Comparison of ENCODE assay signal across 22 mouse cellular contexts in genomic region chr8:45093599-45093998, GRCm38 (mm10). TPM values are rescaled to one million over a fixed set of nuclear protein-coding genes. Genes with fewer than 3 reads are reported as not detected.
DNase-seq lines count a peak whose midpoint lies in the region; ATAC-seq and TF ChIP-seq lines count a peak whose summit lies in the region.
"Had no signal": no experiment of that assay in that cellular context is flagged by ENCODE, and none has a peak within 500 bp of the region (broad histone marks: within the 10 kb centered on the region; RNA-seq: fewer than 3 reads in every experiment).

No protein-coding gene starts in this region.

- no peak for TF ChIP-seq CTCF in intestine, postnatal 0 days (IDR thresholded peaks at IDR 0.05; ENCODE audit: low read depth)

- no peaks in the 10 kb centered on the region for H3K36me3 ChIP-seq in intestine, embryonic 15.5 days
- no peaks in the 10 kb centered on the region for H3K36me3 ChIP-seq in intestine, embryonic 16.5 days (ENCODE audit: control insufficient read depth, insufficient read depth, low read length)
- H3K36me3 ChIP-seq in intestine, postnatal 0 days (ENCODE audit: control insufficient read depth, insufficient read depth) = no peaks in the 10 kb centered on the region
- H3K36me3 ChIP-seq: G1E had no signal

- DNase-seq in thymus, postnatal 10 days (ENCODE audit: low spot score in 2 of 2) = no peak
- DNase-seq in kidney, adult 8-10 months = no peak
- DNase-seq in cerebellum, adult 8-10 months = no peak
- DNase-seq: adrenal gland, adult 2 months; adrenal gland, adult 8-10 months; adrenal gland, postnatal 10 days; adrenal gland, postnatal 14 days; adrenal gland, postnatal 25 days; adrenal gland, postnatal 36 days; B cell, adult 2 months; cerebellum, adult 11 months; cerebellum, adult 11-12 months; cerebellum, adult 18-20 months had no signal

- no peak overlapping the region for H3K9ac ChIP-seq in intestine, embryonic 15.5 days
- no peak overlapping the region for H3K9ac ChIP-seq in intestine, embryonic 16.5 days (ENCODE audit: low read depth, low read length)
- no peak overlapping the region for H3K9ac ChIP-seq in intestine, postnatal 0 days (ENCODE audit: low read depth, low read length)

- ATAC-seq in intestine, embryonic 15.5 days = peak; percentile 77
- peak; percentile 86 for ATAC-seq in intestine, embryonic 16.5 days
- 0 out of 2 replicates have a peak, but pooled peaks have one; percentile 36 for ATAC-seq in intestine, postnatal 0 days
- ATAC-seq: activated CD4-positive, CD25-positive, alpha-beta regulatory T cell, adult 4 months; CD4-positive, CD25-positive, alpha-beta regulatory T cell, adult 4 months; Patski had no signal

- no peak overlapping the region for H3K4me3 ChIP-seq in intestine, embryonic 15.5 days (replicated peaks)
- no peak overlapping the region for H3K4me3 ChIP-seq in intestine, embryonic 16.5 days (ENCODE audit: low read length)
- H3K4me3 ChIP-seq in intestine, postnatal 0 days (ENCODE audit: low read depth, low read length) = no peak overlapping the region

- no peak overlapping the region for H3K27ac ChIP-seq in intestine, embryonic 15.5 days
- no peak overlapping the region for H3K27ac ChIP-seq in intestine, embryonic 16.5 days (ENCODE audit: low read length)
- H3K27ac ChIP-seq in intestine, postnatal 0 days (ENCODE audit: low read depth, low read length) = no peak overlapping the region

- H3K9me3 ChIP-seq in intestine, embryonic 15.5 days = no peaks in the 10 kb centered on the region
- H3K9me3 ChIP-seq in intestine, embryonic 16.5 days (ENCODE audit: control insufficient read depth, low read length) = no peaks in the 10 kb centered on the region
- no peaks in the 10 kb centered on the region for H3K9me3 ChIP-seq in intestine, postnatal 0 days (ENCODE audit: control insufficient read depth)

- WGBS in intestine, embryonic 15.5 days = 58% methylated on average over 3 of the region's 3 CpGs
- WGBS in intestine, embryonic 16.5 days = 58% methylated on average over 3 of the region's 3 CpGs
- 44% methylated on average over 3 of the region's 3 CpGs for WGBS in intestine, postnatal 0 days

- no peak overlapping the region for H3K4me2 ChIP-seq in intestine, embryonic 15.5 days (replicated peaks)
- H3K4me2 ChIP-seq in intestine, embryonic 16.5 days (ENCODE audit: low read depth, low read length) = no peak overlapping the region
- H3K4me2 ChIP-seq in intestine, postnatal 0 days (replicated peaks; ENCODE audit: low read depth) = no peak overlapping the region

- no peaks in the 10 kb centered on the region for H3K4me1 ChIP-seq in intestine, embryonic 15.5 days (replicated peaks)
- H3K4me1 ChIP-seq in intestine, embryonic 16.5 days (ENCODE audit: control insufficient read depth, insufficient read depth, low read length) = no peaks in the 10 kb centered on the region
- H3K4me1 ChIP-seq in intestine, postnatal 0 days (replicated peaks; ENCODE audit: control insufficient read depth, insufficient read depth, low read length) = no peaks in the 10 kb centered on the region

- H3K27me3 ChIP-seq in intestine, embryonic 15.5 days (replicated peaks) = no peaks in the 10 kb centered on the region
- H3K27me3 ChIP-seq in intestine, embryonic 16.5 days (replicated peaks; ENCODE audit: control insufficient read depth, insufficient read depth, low read length) = no peaks in the 10 kb centered on the region
- no peaks in the 10 kb centered on the region for H3K27me3 ChIP-seq in intestine, postnatal 0 days (replicated peaks; ENCODE audit: control insufficient read depth, insufficient read depth, low read length)
- H3K27me3 ChIP-seq: CH12.LX had no signal

RNA-seq across cellular contexts. Expression of gene Mtnr1a, which starts 24.7 kb away (rescaled TPM):
- polyA plus RNA-seq in intestine, embryonic 15.5 days (2015; fragmentation: Nextera tagmentation; extraction: Ambion mirVana) = 0.26 and 0.28 TPM in 2 replicates
- 0.49 and 0.50 TPM in 2 replicates for polyA plus RNA-seq in intestine, embryonic 16.5 days (2015; fragmentation: Nextera tagmentation; extraction: Ambion mirVana)
- 0.18 TPM in 1 of 2 replicates, not detected in the other for polyA plus RNA-seq in intestine, postnatal 0 days (2015; fragmentation: Nextera tagmentation; extraction: Ambion mirVana)
- polyA plus RNA-seq: activated CD4-positive, CD25-positive, alpha-beta regulatory T cell, adult 4 months; adrenal gland, adult 2 months; C2C12; CD4-positive, CD25-positive, alpha-beta regulatory T cell, adult 4 months; G1E; Patski had no signal

Comparison
In these comparisons a context has a peak if more than half of its experiments do, and no peak if none do; other contexts are left out.
1. ATAC-seq: peak in every context shown above with its lines; median percentile 86 in intestine, embryonic 16.5 days; 77 in intestine, embryonic 15.5 days; 36 in intestine, postnatal 0 days.